ENCODE assay signal across 8 mouse cellular contexts in the genomic region with DNA sequence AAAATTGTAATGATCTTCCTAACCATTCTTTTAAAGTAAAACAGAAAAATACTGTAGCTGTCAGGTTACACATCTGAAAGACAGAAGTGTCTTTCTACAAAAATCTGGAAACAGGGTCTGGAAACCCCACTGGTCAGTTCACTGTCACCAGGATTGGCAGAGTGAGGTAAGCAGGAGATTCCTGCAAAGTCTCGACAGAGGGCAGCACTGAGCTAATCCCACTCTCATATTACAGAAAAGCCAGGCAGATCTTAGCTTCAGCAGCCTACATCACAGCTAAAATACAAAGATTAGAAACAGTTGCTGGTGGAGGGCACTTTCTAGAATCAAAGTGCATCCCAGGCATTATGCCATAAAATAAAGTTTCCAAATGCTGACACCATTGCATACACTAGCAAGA. TPM values are rescaled to one million over a fixed set of nuclear protein-coding genes. Genes with fewer than 3 reads are reported as not detected.
DNase-seq lines count a peak whose midpoint lies in the region; ATAC-seq lines count a peak whose summit lies in the region.

No protein-coding gene starts in this region.

- H3K4me2 ChIP-seq in limb, embryonic 11.5 days (ENCODE audit: low read depth, severe bottlenecking): no peak overlapping the region

- intact Hi-C loops in heart, postnatal 10 days (cut with DNase I): no loop called here

- H3K27ac ChIP-seq in limb, embryonic 11.5 days (replicated peaks; ENCODE audit: low read depth, low read length): no peak overlapping the region

- ATAC-seq in limb, embryonic 11.5 days (ENCODE audit: insufficient number of reproducible peaks, low FRiP score, low TSS enrichment, low read depth): no peak

- WGBS in limb, embryonic 11.5 days: 0% methylated on average over 1 of the region's 1 CpGs

- H3K4me1 ChIP-seq in limb, embryonic 11.5 days (ENCODE audit: control insufficient read depth, insufficient read depth, low read length): no peaks in the 10 kb centered on the region

- DNase-seq in adrenal gland, adult 18-20 months (ENCODE audit: low spot score in 2 of 2): peak; percentile 14 to 23
- no peak for DNase-seq in adrenal gland, postnatal 4 days (ENCODE audit: low spot score in 2 of 2)
- peak; percentile 3 for DNase-seq in spleen, adult 12 weeks (ENCODE audit: low spot score)
- DNase-seq in spleen, postnatal 14 days (ENCODE audit: low spot score in 2 of 2): no peak
- DNase-seq in cerebellum, adult 8-10 months: peak; percentile 26
- DNase-seq in heart, postnatal 10 days: peak; percentile 29 to 56
- DNase-seq in limb, embryonic 11.5 days (ENCODE audit: low spot score): peak; percentile 72
- DNase-seq in right cerebral cortex, adult 18-20 months: peak; percentile 16

- no peak overlapping the region for H3K9ac ChIP-seq in limb, embryonic 11.5 days (ENCODE audit: low read length)

- no peaks in the 10 kb centered on the region for H3K27me3 ChIP-seq in limb, embryonic 11.5 days (ENCODE audit: control insufficient read depth, insufficient read depth, low read length)

- H3K36me3 ChIP-seq in limb, embryonic 11.5 days (ENCODE audit: control insufficient read depth, insufficient read depth, low read length): no peaks in the 10 kb centered on the region

- H3K9me3 ChIP-seq in limb, embryonic 11.5 days (ENCODE audit: control insufficient read depth, low read length): no peaks in the 10 kb centered on the region

- no peak overlapping the region for H3K4me3 ChIP-seq in limb, embryonic 11.5 days (ENCODE audit: low read depth, low read length)

RNA-seq across cellular contexts. Expression of a gene that starts 19.0 kb away (rescaled TPM):
- 10 to 100 TPM; 33.3 to 35.7 TPM for total RNA-seq in adrenal gland, adult 18-20 months (2021)
- 10 to 100 TPM; 38.8 to 41.3 TPM for total RNA-seq in adrenal gland, postnatal 4 days (2021)
- total RNA-seq in heart, postnatal 10 days (2021): 10 to 100 TPM; 27.4 to 31.6 TPM
- polyA plus RNA-seq in limb, embryonic 11.5 days (2014; fragmentation: Nextera tagmentation; extraction: Ambion mirVana): 30.8 and 41.9 TPM in 2 replicates

RNA-seq across cellular contexts. Expression of a gene that starts 38.1 kb away (rescaled TPM):
- total RNA-seq in adrenal gland, adult 18-20 months (2021): 10 to 100 TPM; 29.5 to 36.5 TPM
- 10 to 100 TPM; 31.2 to 31.4 TPM for total RNA-seq in adrenal gland, postnatal 4 days (2021)
- 10 to 100 TPM; 21.1 to 24.3 TPM for total RNA-seq in heart, postnatal 10 days (2021)
- 51.8 and 58.8 TPM in 2 replicates for polyA plus RNA-seq in limb, embryonic 11.5 days (2014; fragmentation: Nextera tagmentation; extraction: Ambion mirVana)

Comparison
In these comparisons a context has a peak if more than half of its experiments do, and no peak if none do; other contexts are left out.
1. DNase-seq: peak in adrenal gland, adult 18-20 months (2 of 2), spleen, adult 12 weeks (single experiment), cerebellum, adult 8-10 months (single experiment), heart, postnatal 10 days (2 of 2), limb, embryonic 11.5 days (single experiment) and right cerebral cortex, adult 18-20 months (single experiment); none in adrenal gland, postnatal 4 days (0 of 2) and spleen, postnatal 14 days (0 of 2).